Mouse (Mus musculus): ENCODE results near the gene Foxj2. TPM values are rescaled to one million over a fixed set of nuclear protein-coding genes. Genes with fewer than 3 reads are reported as not detected.

The Foxj2 gene
- polyA plus RNA-seq, 1 experiment from 2014 or later = 2.0 TPM

- Histone ChIP-seq H3K9me3 (replicated peaks) (no peaks in the 10 kb centered on the region), H3K27ac (no peak overlapping the region), H3K4me2 (no peak overlapping the region), H3K27me3 (replicated peaks) (no peaks in the 10 kb centered on the region), H3K4me3 (no peak overlapping the region), H3K36me3 (peaks cover 84% of the 10 kb centered on the region), H3K4me1 (peaks cover 36% of the 10 kb centered on the region), H3K9ac (no peak overlapping the region)
- WGBS (ENCODE audit: insufficient replicate concordance) = 85% methylated on average over 7 of the region's 7 CpGs
- ATAC-seq = no peak
Measured at GRCm38 (mm10) chr6:122879141-122879735, 59.5 kb downstream of the Foxj2 start.

- Histone ChIP-seq H3K9me3 (replicated peaks) (no peaks in the 10 kb centered on the region), H3K4me2 (no peak overlapping the region), H3K27ac (no peak overlapping the region), H3K9ac (no peak overlapping the region), H3K4me1 (peaks cover 36% of the 10 kb centered on the region), H3K4me3 (no peak overlapping the region), H3K36me3 (peaks cover 91% of the 10 kb centered on the region), H3K27me3 (replicated peaks) (no peaks in the 10 kb centered on the region)
- WGBS (ENCODE audit: insufficient replicate concordance) = 77% methylated on average over 7 of the region's 7 CpGs
- ATAC-seq = no peak
Measured at GRCm38 (mm10) chr6:122879781-122880505, 60.2 kb downstream of the Foxj2 start.

GRCm38 (mm10) chr6:122881287-122881686 is 61.6 kb downstream of the Foxj2 start:
- Histone ChIP-seq H3K4me2 (no peak overlapping the region), H3K27ac (no peak overlapping the region), H3K9me3 (replicated peaks) (no peaks in the 10 kb centered on the region), H3K4me1 (peaks cover 23% of the 10 kb centered on the region), H3K36me3 (peaks cover 99% of the 10 kb centered on the region), H3K9ac (no peak overlapping the region), H3K4me3 (no peak overlapping the region), H3K27me3 (replicated peaks) (no peaks in the 10 kb centered on the region)
- 89% methylated on average over 12 of the region's 12 CpGs for WGBS (ENCODE audit: insufficient replicate concordance)
- no peak for ATAC-seq

- no peaks in the 10 kb centered on the region for H3K27me3 ChIP-seq (replicated peaks)
- H3K4me2 ChIP-seq = no peak overlapping the region
- H3K27ac ChIP-seq = no peak overlapping the region
- peaks cover 8% of the 10 kb centered on the region for H3K4me1 ChIP-seq
- H3K9me3 ChIP-seq (replicated peaks) = no peaks in the 10 kb centered on the region
- no peak overlapping the region for H3K4me3 ChIP-seq
- peaks cover 99% of the 10 kb centered on the region for H3K36me3 ChIP-seq
- no peak for ATAC-seq
- no peak overlapping the region for H3K9ac ChIP-seq
- 92% methylated on average over 9 of the region's 9 CpGs for WGBS (ENCODE audit: insufficient replicate concordance)
Measured at GRCm38 (mm10) chr6:122883603-122884002, 63.9 kb downstream of the Foxj2 start.

GRCm38 (mm10) chr6:122889599-122889998 is 69.9 kb downstream of the Foxj2 start:
- H3K4me1 ChIP-seq = no peaks in the 10 kb centered on the region
- ATAC-seq = no peak
- no peak overlapping the region for H3K4me2 ChIP-seq
- 89% methylated on average over 2 of the region's 2 CpGs for WGBS (ENCODE audit: insufficient replicate concordance)
- H3K36me3 ChIP-seq = peaks cover 67% of the 10 kb centered on the region
- H3K27ac ChIP-seq = no peak overlapping the region
- H3K9ac ChIP-seq = no peak overlapping the region
- H3K4me3 ChIP-seq = no peak overlapping the region
- H3K27me3 ChIP-seq (replicated peaks) = no peaks in the 10 kb centered on the region
- H3K9me3 ChIP-seq (replicated peaks) = no peaks in the 10 kb centered on the region

GRCm38 (mm10) chr6:122892442-122893049 is 72.8 kb downstream of the Foxj2 start:
- H3K9me3 ChIP-seq (replicated peaks) = no peaks in the 10 kb centered on the region
- H3K9ac ChIP-seq = no peak overlapping the region
- H3K4me3 ChIP-seq = no peak overlapping the region
- peak; percentile 57; the same call in 1 of the 2 replicates for ATAC-seq
- peaks cover 47% of the 10 kb centered on the region for H3K36me3 ChIP-seq
- 12% methylated on average over 2 of the region's 2 CpGs for WGBS (ENCODE audit: insufficient replicate concordance)
- no peak overlapping the region for H3K4me2 ChIP-seq
- H3K27ac ChIP-seq = no peak overlapping the region
- H3K27me3 ChIP-seq (replicated peaks) = no peaks in the 10 kb centered on the region
- H3K4me1 ChIP-seq = no peaks in the 10 kb centered on the region

Small RNA genes lying within 50 kb of the gene (microRNA-seq; reads per million reads assigned to microRNA genes)
- not detected for gene Mir7231

Other genes starting within 250 kb of the Foxj2 start
- 3.7 and 4.1 TPM in 2 replicates for gene Apobec1, start 217.5 kb upstream of the Foxj2 start, polyA plus RNA-seq (2016; fragmentation: Nextera tagmentation; extraction: Ambion mirVana)
- gene Gdf3, start 209.8 kb upstream of the Foxj2 start, polyA plus RNA-seq (2016; fragmentation: Nextera tagmentation; extraction: Ambion mirVana) = 7.9 and 8.4 TPM in 2 replicates
- not detected in 2 replicates for gene Dppa3, start 193.5 kb upstream of the Foxj2 start, polyA plus RNA-seq (2016; fragmentation: Nextera tagmentation; extraction: Ambion mirVana)
- 0.12 TPM in 1 of 2 replicates, not detected in the other for gene Nanog, start 112.4 kb upstream of the Foxj2 start, polyA plus RNA-seq (2016; fragmentation: Nextera tagmentation; extraction: Ambion mirVana)
- gene Slc2a3, start 18.3 kb upstream of the Foxj2 start, polyA plus RNA-seq (2016; fragmentation: Nextera tagmentation; extraction: Ambion mirVana) = 35.5 and 38.7 TPM in 2 replicates
- gene C3ar1, start 36.2 kb downstream of the Foxj2 start, polyA plus RNA-seq (2016; fragmentation: Nextera tagmentation; extraction: Ambion mirVana) = 1.5 TPM in 2 replicates
- gene Necap1, start 54.6 kb downstream of the Foxj2 start, polyA plus RNA-seq (2016; fragmentation: Nextera tagmentation; extraction: Ambion mirVana) = 28.3 and 32.9 TPM in 2 replicates
- gene Clec4a1, start 101.9 kb downstream of the Foxj2 start, polyA plus RNA-seq (2016; fragmentation: Nextera tagmentation; extraction: Ambion mirVana) = 1.8 and 2.6 TPM in 2 replicates
- gene Clec4a3, start 132.6 kb downstream of the Foxj2 start, polyA plus RNA-seq (2016; fragmentation: Nextera tagmentation; extraction: Ambion mirVana) = 1.2 TPM in 2 replicates
- not detected in 2 replicates for gene Clec4a4, start 170.5 kb downstream of the Foxj2 start, polyA plus RNA-seq (2016; fragmentation: Nextera tagmentation; extraction: Ambion mirVana)
- not detected in 2 replicates for gene Clec4b1, start 230.0 kb downstream of the Foxj2 start, polyA plus RNA-seq (2016; fragmentation: Nextera tagmentation; extraction: Ambion mirVana)

All from liver, embryonic 12.5 days (tissue).